In genomic region chr7:24964897-24965535, GRCm38 (mm10) we compare ENCODE assay signal across 8 mouse cellular contexts. TPM values are rescaled to one million over a fixed set of nuclear protein-coding genes. Genes with fewer than 3 reads are reported as not detected.
DNase-seq lines count a peak whose midpoint lies in the region; ATAC-seq lines count a peak whose summit lies in the region.

No protein-coding gene starts in this region.

- H3K4me3 ChIP-seq in heart, embryonic 11.5 days (ENCODE audit: low read depth, low read length): no peak overlapping the region
- no peak overlapping the region for H3K4me3 ChIP-seq in forebrain, embryonic 16.5 days (replicated peaks; ENCODE audit: low read length)
- H3K4me3 ChIP-seq in hindbrain, embryonic 16.5 days (ENCODE audit: low read length): no peak overlapping the region
- H3K4me3 ChIP-seq in midbrain, embryonic 14.5 days (replicated peaks; ENCODE audit: low read depth, low read length): no peak overlapping the region

- ATAC-seq in heart, embryonic 11.5 days (replicated peaks; ENCODE audit: insufficient number of reproducible peaks, low FRiP score, low TSS enrichment): no peak
- 0 out of 2 replicates have a peak, but pooled peaks have one; percentile 29 for ATAC-seq in forebrain, embryonic 16.5 days
- ATAC-seq in hindbrain, embryonic 16.5 days: peak; percentile 27; the same call in 1 of the 2 replicates
- ATAC-seq in midbrain, embryonic 14.5 days (ENCODE audit: low FRiP score, low TSS enrichment): no peak

- no peak overlapping the region for H3K9ac ChIP-seq in heart, embryonic 11.5 days (ENCODE audit: low read depth, low read length)
- no peak overlapping the region for H3K9ac ChIP-seq in forebrain, embryonic 16.5 days (replicated peaks; ENCODE audit: low read depth, low read length)
- H3K9ac ChIP-seq in hindbrain, embryonic 16.5 days (ENCODE audit: low read depth, low read length): no peak overlapping the region
- H3K9ac ChIP-seq in midbrain, embryonic 14.5 days (replicated peaks; ENCODE audit: low read length): no peak overlapping the region

- peak; percentile 97 for DNase-seq in heart, adult 11 months
- peak; percentile 88 for DNase-seq in cerebellum, adult 11 months
- peak; percentile 85 to 90 for DNase-seq in left cerebral cortex, adult 18-20 months (ENCODE audit: low spot score in 2 of 2)
- DNase-seq in midbrain, embryonic 14.5 days: peak; percentile 88
- peak; percentile 68 to 88 for DNase-seq in spleen, postnatal 10 days (ENCODE audit: low spot score in 2 of 2)

- no peaks in the 10 kb centered on the region for H3K27me3 ChIP-seq in heart, embryonic 11.5 days (ENCODE audit: control insufficient read depth, insufficient read depth, low read length)
- H3K27me3 ChIP-seq in forebrain, embryonic 16.5 days (replicated peaks; ENCODE audit: control insufficient read depth, insufficient read depth, low read length): no peaks in the 10 kb centered on the region
- H3K27me3 ChIP-seq in hindbrain, embryonic 16.5 days (replicated peaks; ENCODE audit: control insufficient read depth, insufficient read depth, low read length): no peaks in the 10 kb centered on the region
- no peaks in the 10 kb centered on the region for H3K27me3 ChIP-seq in midbrain, embryonic 14.5 days (ENCODE audit: control insufficient read depth, insufficient read depth, low read length)

- H3K4me2 ChIP-seq in heart, embryonic 11.5 days: no peak overlapping the region
- no peak overlapping the region for H3K4me2 ChIP-seq in forebrain, embryonic 16.5 days (ENCODE audit: low read length)
- no peak overlapping the region for H3K4me2 ChIP-seq in hindbrain, embryonic 16.5 days (ENCODE audit: low read length)
- H3K4me2 ChIP-seq in midbrain, embryonic 14.5 days (ENCODE audit: low read length): no peak overlapping the region

- no peaks in the 10 kb centered on the region for H3K4me1 ChIP-seq in heart, embryonic 11.5 days (ENCODE audit: control insufficient read depth, insufficient read depth, low read length)
- peaks cover 5% of the 10 kb centered on the region; the same call in 1 of the 2 replicates for H3K4me1 ChIP-seq in forebrain, embryonic 16.5 days (replicated peaks; ENCODE audit: control insufficient read depth, insufficient read depth, low read length)
- no peaks in the 10 kb centered on the region for H3K4me1 ChIP-seq in hindbrain, embryonic 16.5 days (ENCODE audit: control insufficient read depth, insufficient read depth, low read depth, low read length)
- no peaks in the 10 kb centered on the region for H3K4me1 ChIP-seq in midbrain, embryonic 14.5 days (ENCODE audit: control insufficient read depth, insufficient read depth, low read length)

- H3K27ac ChIP-seq in heart, embryonic 11.5 days (ENCODE audit: low read depth, low read length): no peak overlapping the region
- no peak overlapping the region for H3K27ac ChIP-seq in forebrain, embryonic 16.5 days (ENCODE audit: low read length)
- H3K27ac ChIP-seq in hindbrain, embryonic 16.5 days (ENCODE audit: low read depth, low read length): no peak overlapping the region
- no peak overlapping the region for H3K27ac ChIP-seq in midbrain, embryonic 14.5 days (replicated peaks; ENCODE audit: low read depth, low read length)

- WGBS in heart, embryonic 11.5 days (ENCODE audit: insufficient replicate concordance): 9% methylated on average over 5 of the region's 5 CpGs
- WGBS in forebrain, embryonic 16.5 days: 14% methylated on average over 4 of the region's 5 CpGs
- WGBS in hindbrain, embryonic 16.5 days: 8% methylated on average over 5 of the region's 5 CpGs
- WGBS in midbrain, embryonic 14.5 days: 8% methylated on average over 5 of the region's 5 CpGs

- H3K36me3 ChIP-seq in heart, embryonic 11.5 days (ENCODE audit: control insufficient read depth, insufficient read depth, low read length): no peaks in the 10 kb centered on the region
- 0 out of 2 replicates have a peak, but pooled peaks cover 2% of the 10 kb centered on the region for H3K36me3 ChIP-seq in forebrain, embryonic 16.5 days (ENCODE audit: control insufficient read depth, insufficient read depth)
- H3K36me3 ChIP-seq in hindbrain, embryonic 16.5 days (ENCODE audit: control insufficient read depth, insufficient read depth, low read length): no peaks in the 10 kb centered on the region; the same call in 1 of the 2 replicates
- H3K36me3 ChIP-seq in midbrain, embryonic 14.5 days (ENCODE audit: control insufficient read depth, insufficient read depth, low read length): 0 out of 2 replicates have a peak, but pooled peaks cover 4% of the 10 kb centered on the region

- H3K9me3 ChIP-seq in heart, embryonic 11.5 days (replicated peaks; ENCODE audit: control insufficient read depth, low read length): no peaks in the 10 kb centered on the region
- no peaks in the 10 kb centered on the region for H3K9me3 ChIP-seq in forebrain, embryonic 16.5 days (ENCODE audit: control insufficient read depth, low read length)
- H3K9me3 ChIP-seq in hindbrain, embryonic 16.5 days (ENCODE audit: control insufficient read depth, low read length): no peaks in the 10 kb centered on the region
- H3K9me3 ChIP-seq in midbrain, embryonic 14.5 days (ENCODE audit: control insufficient read depth, low read length): no peaks in the 10 kb centered on the region

RNA-seq across cellular contexts. Expression of gene Rabac1, which starts 7.5 kb away (rescaled TPM):
- 157 and 163 TPM in 2 replicates for polyA plus RNA-seq in heart, embryonic 11.5 days (2014; fragmentation: Nextera tagmentation; extraction: Ambion mirVana)
- polyA plus RNA-seq in forebrain, embryonic 16.5 days (2015; fragmentation: Nextera tagmentation; extraction: Ambion mirVana): 200 and 220 TPM in 2 replicates
- polyA plus RNA-seq in hindbrain, embryonic 16.5 days (2015; fragmentation: Nextera tagmentation; extraction: Ambion mirVana): 345 and 404 TPM in 2 replicates
- 100 to 1,000 TPM; 305 to 355 TPM for total RNA-seq in left cerebral cortex, adult 18-20 months (2021)
- polyA plus RNA-seq in midbrain, embryonic 14.5 days (2014; fragmentation: Nextera tagmentation; extraction: Ambion mirVana): 234 and 311 TPM in 2 replicates

RNA-seq across cellular contexts. Expression of gene Gm4881, which starts 20.7 kb away (rescaled TPM):
- polyA plus RNA-seq in heart, embryonic 11.5 days (2014; fragmentation: Nextera tagmentation; extraction: Ambion mirVana): not detected in 2 replicates
- polyA plus RNA-seq in forebrain, embryonic 16.5 days (2015; fragmentation: Nextera tagmentation; extraction: Ambion mirVana): 0.37 TPM in 1 of 2 replicates, not detected in the other
- 4.6 and 5.2 TPM in 2 replicates for polyA plus RNA-seq in hindbrain, embryonic 16.5 days (2015; fragmentation: Nextera tagmentation; extraction: Ambion mirVana)
- total RNA-seq in left cerebral cortex, adult 18-20 months (2021): not detected
- 5.0 and 6.1 TPM in 2 replicates for polyA plus RNA-seq in midbrain, embryonic 14.5 days (2014; fragmentation: Nextera tagmentation; extraction: Ambion mirVana)

RNA-seq across cellular contexts. Expression of gene Atp1a3, which starts 40.7 kb away (rescaled TPM):
- polyA plus RNA-seq in heart, embryonic 11.5 days (2014; fragmentation: Nextera tagmentation; extraction: Ambion mirVana): 2.3 and 4.1 TPM in 2 replicates
- polyA plus RNA-seq in forebrain, embryonic 16.5 days (2015; fragmentation: Nextera tagmentation; extraction: Ambion mirVana): 227 and 278 TPM in 2 replicates
- 678 and 702 TPM in 2 replicates for polyA plus RNA-seq in hindbrain, embryonic 16.5 days (2015; fragmentation: Nextera tagmentation; extraction: Ambion mirVana)
- 1,000 to 10,000 TPM; 1,987 to 2,019 TPM for total RNA-seq in left cerebral cortex, adult 18-20 months (2021)
- polyA plus RNA-seq in midbrain, embryonic 14.5 days (2014; fragmentation: Nextera tagmentation; extraction: Ambion mirVana): 284 and 337 TPM in 2 replicates

Comparison
In these comparisons a context has a peak if more than half of its experiments do, and no peak if none do; other contexts are left out.
1. ATAC-seq: peak in forebrain, embryonic 16.5 days (single experiment) and hindbrain, embryonic 16.5 days (single experiment); none in heart, embryonic 11.5 days (single experiment) and midbrain, embryonic 14.5 days (single experiment).
2. RNA of gene Atp1a3, which starts 40.7 kb away (polyA plus RNA-seq): 678 to 702 TPM in hindbrain, embryonic 16.5 days, 284 to 337 TPM in midbrain, embryonic 14.5 days and 227 to 278 TPM in forebrain, embryonic 16.5 days; 2.3 to 4.1 TPM in heart, embryonic 11.5 days; every median in the first group is over 10 times any median in the second.
3. Peak in every context shown above with its lines, with median percentiles within 50 percentile points of each other: DNase-seq.